In genomic region chr4:133813174-133813991, GRCm38 (mm10) we compare ENCODE assay signal across 8 mouse cellular contexts. TPM values are rescaled to one million over a fixed set of nuclear protein-coding genes. Genes with fewer than 3 reads are reported as not detected.
DNase-seq lines count a peak whose midpoint lies in the region; ATAC-seq and TF ChIP-seq lines count a peak whose summit lies in the region.

No protein-coding gene starts in this region.

- H3K9ac ChIP-seq in CH12.LX (ENCODE audit: insufficient read depth, low read depth) = peak overlapping the region; percentile 84
- H3K9ac ChIP-seq in forebrain, embryonic 12.5 days = peak overlapping the region; percentile 79
- H3K9ac ChIP-seq in heart, postnatal 0 days (replicated peaks; ENCODE audit: low read depth, low read length) = peak overlapping the region; percentile 85
- H3K9ac ChIP-seq in liver, embryonic 16.5 days (ENCODE audit: low read depth, low read length) = peak overlapping the region; percentile 89
- peak overlapping the region; percentile 82 for H3K9ac ChIP-seq in neural tube, embryonic 13.5 days

- TF ChIP-seq POLR2A in CH12.LX (IDR thresholded peaks at IDR 0.05; ENCODE audit: low read depth, low read length) = peak; percentile 69
- TF ChIP-seq POLR2A in testis, adult 2 months (IDR thresholded peaks at IDR 0.05; ENCODE audit: control insufficient read depth, low read depth, low read length) = peak; percentile 62

- peak overlapping the region; percentile 64 to 70 (median 65) for H3K4me3 ChIP-seq in CH12.LX (replicated peaks in 1 of 3; ENCODE audit: low read depth in 2 of 3, low read length in 2 of 3, poor library complexity in 1 of 3)
- H3K4me3 ChIP-seq in forebrain, embryonic 12.5 days (replicated peaks) = peak overlapping the region; percentile 61
- peak overlapping the region; percentile 62 for H3K4me3 ChIP-seq in heart, postnatal 0 days (ENCODE audit: low read depth, low read length)
- H3K4me3 ChIP-seq in liver, embryonic 16.5 days (ENCODE audit: low read depth, low read length) = peak overlapping the region; percentile 78
- peak overlapping the region; percentile 66 for H3K4me3 ChIP-seq in neural tube, embryonic 13.5 days
- peak overlapping the region; percentile 95 for H3K4me3 ChIP-seq in testis, adult 2 months (ENCODE audit: control insufficient read depth, low read depth, low read length)

- H3K9me3 ChIP-seq in CH12.LX (replicated peaks; ENCODE audit: low read length) = no peaks in the 10 kb centered on the region
- H3K9me3 ChIP-seq in forebrain, embryonic 12.5 days = no peaks in the 10 kb centered on the region
- H3K9me3 ChIP-seq in heart, postnatal 0 days (replicated peaks; ENCODE audit: control insufficient read depth, low read length) = no peaks in the 10 kb centered on the region
- H3K9me3 ChIP-seq in liver, embryonic 16.5 days (replicated peaks; ENCODE audit: control insufficient read depth, low read length) = no peaks in the 10 kb centered on the region
- H3K9me3 ChIP-seq in neural tube, embryonic 13.5 days = no peaks in the 10 kb centered on the region

- in situ Hi-C loops in CH12.LX (cut with MboI; ENCODE audit: low pct_ligation_motif_present, low pct_unique_long_range_greater_than_20kb, low sequenced_read_pairs) = no loop called here

- peaks cover 0 to 24% of the 10 kb centered on the region in 2 experiments; a peak in 2 of 4 replicates for H3K4me1 ChIP-seq in CH12.LX (ENCODE audit: control insufficient read depth in 1 of 2, insufficient read depth in 2 of 2)
- peaks cover 26% of the 10 kb centered on the region for H3K4me1 ChIP-seq in forebrain, embryonic 12.5 days
- peaks cover 15% of the 10 kb centered on the region for H3K4me1 ChIP-seq in heart, postnatal 0 days (ENCODE audit: control insufficient read depth, insufficient read depth)
- peaks cover 27% of the 10 kb centered on the region for H3K4me1 ChIP-seq in liver, embryonic 16.5 days (ENCODE audit: control insufficient read depth, low read depth, low read length)
- H3K4me1 ChIP-seq in neural tube, embryonic 13.5 days (replicated peaks) = peaks cover 33% of the 10 kb centered on the region
- H3K4me1 ChIP-seq in testis, adult 2 months (ENCODE audit: control insufficient read depth, insufficient read depth, low read length) = peaks cover 7% of the 10 kb centered on the region

- peak; percentile 92 for ATAC-seq in forebrain, embryonic 12.5 days (ENCODE audit: low FRiP score)
- peak; percentile 84 for ATAC-seq in heart, postnatal 0 days (ENCODE audit: insufficient read depth, low read depth)
- ATAC-seq in liver, embryonic 16.5 days (ENCODE audit: low read depth) = peak; percentile 85
- ATAC-seq in neural tube, embryonic 13.5 days (ENCODE audit: low read depth) = peak; percentile 93

- dilution Hi-C loops in CH12.LX (cut with MboI; ENCODE audit: extremely low pct_ligation_motif_present, extremely low pct_unique_long_range_greater_than_20kb, low sequenced_read_pairs) = no loop called here

- no peaks in the 10 kb centered on the region for H3K79me2 ChIP-seq in CH12.LX (replicated peaks; ENCODE audit: control insufficient read depth, extremely low read depth, insufficient read depth, poor library complexity, severe bottlenecking)

- no peak for TF ChIP-seq CTCF in CH12.LX (conservative IDR thresholded peaks at IDR 0.05 in 1 of 2, IDR thresholded peaks at IDR 0.05 in 1 of 2; ENCODE audit: low read depth in 2 of 2, low read length in 2 of 2)
- TF ChIP-seq CTCF in heart, postnatal 0 days (IDR thresholded peaks at IDR 0.05; ENCODE audit: low read depth) = no peak
- no peak for TF ChIP-seq CTCF in testis, adult 2 months (IDR thresholded peaks at IDR 0.05; ENCODE audit: control insufficient read depth, insufficient read depth, insufficient replicate concordance, low read depth, low read length)

- peak overlapping the region; percentile 49; the same call in 1 of the 2 replicates for H3K4me2 ChIP-seq in CH12.LX (ENCODE audit: insufficient read depth, low read depth, poor library complexity, severe bottlenecking)
- H3K4me2 ChIP-seq in forebrain, embryonic 12.5 days = peak overlapping the region; percentile 64
- peak overlapping the region; percentile 68 for H3K4me2 ChIP-seq in heart, postnatal 0 days (ENCODE audit: low read depth, low read length)
- peak overlapping the region; percentile 97 for H3K4me2 ChIP-seq in liver, embryonic 16.5 days (ENCODE audit: low read depth, low read length)
- H3K4me2 ChIP-seq in neural tube, embryonic 13.5 days = peak overlapping the region; percentile 60

- no peaks in the 10 kb centered on the region for H3K36me3 ChIP-seq in CH12.LX (replicated peaks in 1 of 2; ENCODE audit: control insufficient read depth in 1 of 2, insufficient read depth in 1 of 2, low read length in 1 of 2)
- no peaks in the 10 kb centered on the region for H3K36me3 ChIP-seq in forebrain, embryonic 12.5 days (replicated peaks)
- no peaks in the 10 kb centered on the region for H3K36me3 ChIP-seq in heart, postnatal 0 days (replicated peaks; ENCODE audit: control insufficient read depth, insufficient read depth, low read length)
- no peaks in the 10 kb centered on the region for H3K36me3 ChIP-seq in liver, embryonic 16.5 days (ENCODE audit: control insufficient read depth, insufficient read depth)
- H3K36me3 ChIP-seq in neural tube, embryonic 13.5 days = no peaks in the 10 kb centered on the region
- no peaks in the 10 kb centered on the region for H3K36me3 ChIP-seq in testis, adult 2 months (ENCODE audit: control insufficient read depth, insufficient read depth, low read length)

- TF ChIP-seq EP300 in CH12.LX (IDR thresholded peaks at IDR 0.05; ENCODE audit: low read length) = no peak
- no peak; the same call in 1 of the 2 replicates for TF ChIP-seq EP300 in heart, postnatal 0 days (IDR thresholded peaks at IDR 0.05; ENCODE audit: low read depth)

- DNase-seq in CH12.LX (ENCODE audit: extremely low read depth) = peak; percentile 93
- peak; percentile 92 for DNase-seq in c-Kit-positive CD71-positive TER-119-positive erythroid progenitor cells, embryonic 14.5 days (ENCODE audit: low spot score)
- peak; percentile 95 for DNase-seq in heart, postnatal 0 days (ENCODE audit: low spot score)
- peak; percentile 96 to 98 for DNase-seq in kidney, postnatal 4 days

- H3K27me3 ChIP-seq in CH12.LX (replicated peaks) = no peaks in the 10 kb centered on the region
- H3K27me3 ChIP-seq in forebrain, embryonic 12.5 days = peaks cover 16% of the 10 kb centered on the region
- H3K27me3 ChIP-seq in heart, postnatal 0 days (ENCODE audit: control insufficient read depth, insufficient read depth, low read length) = no peaks in the 10 kb centered on the region
- no peaks in the 10 kb centered on the region for H3K27me3 ChIP-seq in liver, embryonic 16.5 days (ENCODE audit: control insufficient read depth, insufficient read depth, low read depth, low read length)
- peaks cover 3% of the 10 kb centered on the region; the same call in 1 of the 2 replicates for H3K27me3 ChIP-seq in neural tube, embryonic 13.5 days
- no peaks in the 10 kb centered on the region for H3K27me3 ChIP-seq in testis, adult 2 months (ENCODE audit: control insufficient read depth, insufficient read depth, low read length)

- no peak; the same call in 1 of the 2 replicates for TF ChIP-seq RAD21 in CH12.LX (IDR thresholded peaks at IDR 0.05; ENCODE audit: low read depth, low read length)

- under 1% methylated on average over 54 of the region's 101 CpGs for WGBS in forebrain, embryonic 12.5 days
- WGBS in heart, postnatal 0 days = 1% methylated on average over 57 of the region's 101 CpGs
- under 1% methylated on average over 46 of the region's 101 CpGs for WGBS in liver, embryonic 16.5 days (ENCODE audit: insufficient replicate concordance)
- 1% methylated on average over 50 of the region's 101 CpGs for WGBS in neural tube, embryonic 13.5 days

- peak overlapping the region; percentile 98 for H3K27ac ChIP-seq in CH12.LX (ENCODE audit: insufficient read depth, low read depth)
- H3K27ac ChIP-seq in forebrain, embryonic 12.5 days = peak overlapping the region; percentile 100
- H3K27ac ChIP-seq in heart, postnatal 0 days (ENCODE audit: low read depth) = peak overlapping the region; percentile 99
- peak overlapping the region; percentile 99 for H3K27ac ChIP-seq in liver, embryonic 16.5 days (ENCODE audit: low read length)
- H3K27ac ChIP-seq in neural tube, embryonic 13.5 days (replicated peaks) = peak overlapping the region; percentile 98
- H3K27ac ChIP-seq in testis, adult 2 months (ENCODE audit: control insufficient read depth, insufficient read depth, low read depth, low read length) = peak overlapping the region; percentile 99

TF ChIP-seq in CH12.LX, 34 proteins besides CTCF, POLR2A, EP300 and RAD21 (continues in another document):
- TF ChIP-seq GABPA (IDR thresholded peaks at IDR 0.05; ENCODE audit: insufficient replicate concordance, low read depth, low read length) (no peak), CHD1 (IDR thresholded peaks at IDR 0.05; ENCODE audit: low read depth, low read length) (no peak), NRF1 (IDR thresholded peaks at IDR 0.05; ENCODE audit: low read depth, low read length) (peak; percentile 87), MAZ (IDR thresholded peaks at IDR 0.05; ENCODE audit: low read depth, low read length) (no peak), UBTF (IDR thresholded peaks at IDR 0.05; ENCODE audit: low read depth, low read length) (no peak; the same call in 1 of the 2 replicates), ZMIZ1 (IDR thresholded peaks at IDR 0.05; ENCODE audit: low read depth, low read length) (peak; percentile 63; the same call in 1 of the 2 replicates), KAT2A (IDR thresholded peaks at IDR 0.05; ENCODE audit: insufficient replicate concordance, low read length) (no peak), RCOR1 (conservative IDR thresholded peaks at IDR 0.05; ENCODE audit: low read depth, low read length) (no peak), NELFE (IDR thresholded peaks at IDR 0.05; ENCODE audit: low read depth, low read length) (peak; percentile 76), POLR2AphosphoS2 (IDR thresholded peaks at IDR 0.05; ENCODE audit: low read depth, low read length) (0 out of 2 replicates have a peak, but pooled peaks have one; percentile 41), MYC (IDR thresholded peaks at IDR 0.05; ENCODE audit: low read depth, low read length) (no peak), USF2 (conservative IDR thresholded peaks at IDR 0.05; ENCODE audit: low read depth, low read length) (no peak), ELF1 (IDR thresholded peaks at IDR 0.05; ENCODE audit: low read depth, low read length) (peak; percentile 80)

RNA-seq across cellular contexts. Expression of gene Arid1a, which starts 56.8 kb away (rescaled TPM):
- total RNA-seq in CH12.LX (2012; rRNA removed) = 17.9 and 19.1 TPM in 2 replicates
- total RNA-seq in CH12.LX (2014; rRNA removed) = 4.7 and 6.4 TPM in 2 replicates
- polyA plus RNA-seq in CH12.LX (2012; ENCODE audit: insufficient read length, low read depth) = 36.3 and 47.1 TPM in 2 replicates
- 50.4 and 51.5 TPM in 2 replicates for polyA plus RNA-seq in forebrain, embryonic 12.5 days (2016; fragmentation: Nextera tagmentation; extraction: Ambion mirVana)
- total RNA-seq in heart, postnatal 0 days (2014; rRNA removed; ENCODE audit: low replicate concordance) = 27.9 and 33.3 TPM in 2 replicates
- 9.7 and 10.1 TPM in 2 replicates for polyA plus RNA-seq in heart, postnatal 0 days (2015; fragmentation: Nextera tagmentation; extraction: Ambion mirVana)
- polyA plus RNA-seq in liver, embryonic 16.5 days (2015; fragmentation: Nextera tagmentation; extraction: Ambion mirVana) = 7.6 and 7.9 TPM in 2 replicates
- polyA plus RNA-seq in neural tube, embryonic 13.5 days (2015; fragmentation: Nextera tagmentation; extraction: Ambion mirVana) = 31.8 and 37.3 TPM in 2 replicates
- 33.9 and 36.4 TPM in 2 replicates for polyA plus RNA-seq in testis, adult 2 months (2012; rRNA removed)

Comparison
In these comparisons a context has a peak if more than half of its experiments do, and no peak if none do; other contexts are left out.
1. Peak in every context shown above with its lines: DNase-seq, ATAC-seq, H3K4me3 ChIP-seq and H3K27ac ChIP-seq.